Mouse (Mus musculus) limb, embryonic 10.5 days (tissue): Measurements from ENCODE around the gene Clrn3. TPM values are rescaled to one million over a fixed set of nuclear protein-coding genes. Genes with fewer than 3 reads are reported as not detected.

Experiments
- DNase-seq: peaks from one replicate; pipeline ENCODE4 v3.0.0-alpha.2; 2017; ENCODE audit warnings: low spot score
- H3K27ac ChIP-seq: fragments of 300-500 bp; sonication (generic); 2 replicates; pipeline ENCODE4 v1.5.1; 2016; ENCODE audit warnings: mild to moderate bottlenecking
- H3K27me3 ChIP-seq: fragments of 300-500 bp; sonication (generic); 2 replicates; pipeline ENCODE4 v1.6.1; 2016; ENCODE audit warnings: low read depth, mild to moderate bottlenecking; ENCODE audit not compliant: poor library complexity, severe bottlenecking
- H3K36me3 ChIP-seq: fragments of 300-500 bp; sonication (generic); 2 replicates; pipeline ENCODE4 v1.6.1; 2016; ENCODE audit warnings: mild to moderate bottlenecking, moderate library complexity
- H3K4me1 ChIP-seq: fragments of 300-500 bp; sonication (generic); 2 replicates; pipeline ENCODE4 v1.6.1; 2016
- H3K4me3 ChIP-seq: fragments of 300-500 bp; sonication (generic); 2 replicates; pipeline ENCODE4 v1.5.1; 2016; ENCODE audit warnings: mild to moderate bottlenecking, moderate library complexity
- H3K9me3 ChIP-seq: fragments of 300-500 bp; sonication (generic); replicated peaks from 2 replicates; pipeline ENCODE4 v1.6.1; 2016; ENCODE audit warnings: mild to moderate bottlenecking
- whole genome bisulfite sequencing: fragments of 180-500 bp; shearing (Covaris S2); methylation state at CpG from one replicate; pipeline ENCODE4 v1.1.7; 2016; 5-methylcytosine and 5-hydroxymethylcytosine counted together
- microRNA counts: library from miRNA; unstranded; fragments of <30 nt; microRNA quantifications from one replicate; lab custom pipeline; 2017
- microRNA-seq: library from miRNA; unstranded; fragments of <30 nt; microRNA quantifications from one replicate; pipeline ENCODE4, GENCODE M21; 2017
- polyA plus RNA-seq: library from polyadenylated mRNA; unstranded; fragments of >200 nt; fragmentation: Nextera tagmentation; extraction: Ambion mirVana; gene quantifications from 2 replicates; pipeline ENCODE4 v1.2.1, GENCODE M21; 2016

Gene Clrn3
- polyA plus RNA-seq, 1 experiment from 2014 or later = not detected

- Histone ChIP-seq H3K4me3 (no peak overlapping the region), H3K27ac (no peak overlapping the region), H3K4me1 (peaks cover 14% of the 10 kb centered on the region), H3K27me3 (peaks cover 39% of the 10 kb centered on the region), H3K9me3 (no peaks in the 10 kb centered on the region), H3K36me3 (no peaks in the 10 kb centered on the region)
- no peak for DNase-seq
- WGBS = 78% methylated on average over 10 of the region's 10 CpGs
Measured at GRCm38 (mm10) chr7:135479322-135479880, 49.1 kb downstream of the Clrn3 start.

GRCm38 (mm10) chr7:135477256-135477655, 51.2 kb downstream of the Clrn3 start:
- WGBS = 35% methylated on average over 5 of the region's 5 CpGs
- peaks cover 20% of the 10 kb centered on the region for H3K27me3 ChIP-seq
- no peak overlapping the region for H3K4me3 ChIP-seq
- no peaks in the 10 kb centered on the region for H3K36me3 ChIP-seq
- DNase-seq = no peak
- H3K9me3 ChIP-seq = no peaks in the 10 kb centered on the region
- H3K27ac ChIP-seq = no peak overlapping the region
- H3K4me1 ChIP-seq = peaks cover 8% of the 10 kb centered on the region

GRCm38 (mm10) chr7:135475981-135476380, 52.5 kb downstream of the Clrn3 start:
- Histone ChIP-seq H3K27me3 (peaks cover 8% of the 10 kb centered on the region; the same call in 1 of the 2 replicates), H3K36me3 (no peaks in the 10 kb centered on the region), H3K4me3 (no peak overlapping the region), H3K4me1 (peaks cover 8% of the 10 kb centered on the region), H3K27ac (no peak overlapping the region), H3K9me3 (no peaks in the 10 kb centered on the region)
- DNase-seq = no peak
- 63% methylated on average over 8 of the region's 8 CpGs for WGBS

- whole genome bisulfite sequencing = 92% methylated on average over 5 of the region's 5 CpGs
- DNase-seq = no peak
- Histone ChIP-seq H3K27me3 (peaks cover 17% of the 10 kb centered on the region), H3K4me1 (peaks cover 13% of the 10 kb centered on the region), H3K9me3 (no peaks in the 10 kb centered on the region), H3K4me3 (no peak overlapping the region), H3K36me3 (no peaks in the 10 kb centered on the region), H3K27ac (no peak overlapping the region)
Measured at GRCm38 (mm10) chr7:135470319-135470718, 58.1 kb downstream of the Clrn3 start.

- H3K9me3 ChIP-seq = no peaks in the 10 kb centered on the region
- H3K4me1 ChIP-seq = peaks cover 15% of the 10 kb centered on the region
- 20% methylated on average over 7 of the region's 7 CpGs for WGBS
- H3K27ac ChIP-seq = no peak overlapping the region
- DNase-seq = no peak
- H3K4me3 ChIP-seq = no peak overlapping the region
- H3K27me3 ChIP-seq = peaks cover 17% of the 10 kb centered on the region
- H3K36me3 ChIP-seq = no peaks in the 10 kb centered on the region
Measured at GRCm38 (mm10) chr7:135468631-135469030, 59.8 kb downstream of the Clrn3 start.

GRCm38 (mm10) chr7:135465293-135465692, 63.2 kb downstream of the Clrn3 start:
- no peak overlapping the region for H3K4me3 ChIP-seq

GRCm38 (mm10) chr7:135464689-135465259, 63.7 kb downstream of the Clrn3 start:
- H3K4me1 ChIP-seq = peaks cover 15% of the 10 kb centered on the region
- WGBS = 42% methylated on average over 3 of the region's 3 CpGs
- H3K36me3 ChIP-seq = no peaks in the 10 kb centered on the region
- H3K27ac ChIP-seq = no peak overlapping the region
- H3K4me3 ChIP-seq = no peak overlapping the region
- DNase-seq = peak; percentile 74
- peaks cover 17% of the 10 kb centered on the region for H3K27me3 ChIP-seq
- H3K9me3 ChIP-seq = no peaks in the 10 kb centered on the region

More at GRCm38 (mm10) chr7:135465293-135465692, 63.2 kb downstream of the Clrn3 start:
- Histone ChIP-seq H3K27ac (peak overlapping the region; percentile 42; the same call in 1 of the 2 replicates), H3K9me3 (no peaks in the 10 kb centered on the region), H3K27me3 (peaks cover 17% of the 10 kb centered on the region), H3K4me1 (peaks cover 15% of the 10 kb centered on the region), H3K36me3 (no peaks in the 10 kb centered on the region)
- 33% methylated on average over 12 of the region's 12 CpGs for WGBS
- DNase-seq = no peak

MicroRNA genes within 50 kb of the gene (microRNA counts, 519-probe panel; counts per million panel counts)
- microRNA mmu-miR-1962 (lab: Ali Mortazavi, UCI) = 684 counts per million, percentile 72 among the panel's probes with 10 or more counts

Small RNA genes within 50 kb of the gene (microRNA-seq; reads per million reads assigned to microRNA genes)
- gene Mir1962 = not detected

Other genes with a start within 250 kb of the Clrn3 start
- gene Foxi2, start 118.3 kb downstream of the Clrn3 start, polyA plus RNA-seq = 1.8 and 2.1 TPM in 2 replicates
- 0.58 and 0.64 TPM in 2 replicates for gene Ptpre, start 8.8 kb upstream of the Clrn3 start, polyA plus RNA-seq
- 38.4 and 46.9 TPM in 2 replicates for gene Mki67, start 187.7 kb upstream of the Clrn3 start, polyA plus RNA-seq